Mouse (Mus musculus) naive thymus-derived CD4-positive, alpha-beta T cell, adult 2 months (primary cell): ENCODE measurements at regions not wholly inside any gene's neighbourhood (a gene's known extent, or its start where the extent isn't known, plus 50 kb on each side); places are given as distances from the start of the nearest gene placed in this dataset.

Experiments used
- DNase-seq: peaks from one replicate; pipeline ENCODE4 v3.0.0-alpha.2; 2011; ENCODE audit warnings: low read depth

- DNase-seq = no peak
These were observed 63.1 kb downstream of the Gm11011 start for GRCm38 (mm10) chr2:169524429-169524828.

- peak; percentile 22 for DNase-seq
These were observed 67.6 kb downstream of the Gm11011 start for GRCm38 (mm10) chr2:169519941-169520340.

- DNase-seq = peak; percentile 20
These were observed 72.2 kb downstream of the Gm11011 start for GRCm38 (mm10) chr2:169515350-169515749.

GRCm38 (mm10) chr2:169510741-169511140, 76.8 kb downstream of the Gm11011 start:
- no peak for DNase-seq

GRCm38 (mm10) chr2:169509406-169509805, 78.1 kb downstream of the Gm11011 start:
- DNase-seq = no peak

GRCm38 (mm10) chr2:169504416-169505057, 83.0 kb downstream of the Gm11011 start:
- no peak for DNase-seq

GRCm38 (mm10) chr2:169503598-169503958, 84.0 kb downstream of the Gm11011 start:
- DNase-seq = no peak

- DNase-seq = no peak
These were observed 84.6 kb downstream of the Gm11011 start for GRCm38 (mm10) chr2:169502717-169503597.

- no peak for DNase-seq
These were observed 85.7 kb downstream of the Gm11011 start for GRCm38 (mm10) chr2:169501736-169502340.

- DNase-seq = no peak
These were observed 92.2 kb downstream of the Gm11011 start for GRCm38 (mm10) chr2:169495368-169495767.

GRCm38 (mm10) chr2:169494503-169495311, 92.8 kb downstream of the Gm11011 start:
- no peak for DNase-seq

- DNase-seq = no peak
These were observed 93.8 kb downstream of the Gm11011 start for GRCm38 (mm10) chr2:169493609-169494275.

GRCm38 (mm10) chr2:169483934-169484333, 103.6 kb downstream of the Gm11011 start:
- DNase-seq = no peak

- no peak for DNase-seq
These were observed 105.6 kb downstream of the Gm11011 start for GRCm38 (mm10) chr2:169481731-169482465.

- DNase-seq = no peak
These were observed 113.0 kb downstream of the Gm11011 start for GRCm38 (mm10) chr2:169474418-169475112.

GRCm38 (mm10) chr2:169469538-169469937, 118.0 kb downstream of the Gm11011 start:
- no peak for DNase-seq

- DNase-seq = no peak
These were observed 119.9 kb downstream of the Gm11011 start for GRCm38 (mm10) chr2:169467621-169468020.

GRCm38 (mm10) chr2:169464106-169464505, 123.4 kb downstream of the Gm11011 start:
- no peak for DNase-seq

- DNase-seq = no peak
These were observed 126.0 kb downstream of the Gm11011 start for GRCm38 (mm10) chr2:169461491-169462039.

GRCm38 (mm10) chr2:169452956-169453355, 134.6 kb downstream of the Gm11011 start:
- DNase-seq = no peak
